Mouse (Mus musculus) E14TG2a.4 (cell line): ENCODE results near the gene Gm8332.

Source experiments
- CTCF ChIP-seq: conservative IDR thresholded peaks from 2 replicates; pipeline ENCODE4 v1.5.1; 2014; ENCODE audit warnings: low read length
- NANOG ChIP-seq: IDR thresholded peaks from 2 replicates; pipeline ENCODE4 v1.6.1; 2014; ENCODE audit warnings: borderline replicate concordance, low read length, mixed read lengths
- POU5F1 ChIP-seq: IDR thresholded peaks from 2 replicates; pipeline ENCODE4 v1.6.1; 2014; ENCODE audit warnings: low read length, borderline replicate concordance

DNA sequence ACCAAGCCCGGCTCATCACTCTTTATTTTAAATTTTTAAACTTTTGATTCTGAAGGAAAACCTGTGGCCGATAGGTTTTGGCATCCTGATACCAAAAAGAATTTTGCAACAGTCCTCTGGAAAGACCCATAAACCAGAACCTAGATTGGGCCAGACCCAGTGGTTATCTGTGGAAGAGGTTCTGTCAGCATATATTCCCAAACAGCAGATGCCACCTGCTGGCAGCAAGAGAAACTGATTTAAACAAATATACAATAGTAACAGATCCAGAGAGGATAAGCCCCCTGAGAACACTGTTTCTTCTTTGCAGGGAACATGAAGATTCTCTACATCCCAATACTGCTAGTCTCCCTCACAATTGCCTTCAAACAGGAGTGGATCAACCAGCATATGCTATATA lies 47.0 kb downstream of the Gm8332 start:
- 0 out of 2 replicates have a peak, but pooled peaks have one; percentile 7 for TF ChIP-seq CTCF
- no peak for TF ChIP-seq POU5F1
- no peak for TF ChIP-seq NANOG
